Mouse (Mus musculus): ENCODE data around the gene Wdr73.

GRCm38 (mm10) chr7:80932777-80933176 lies 31.7 kb upstream of the Wdr73 start:
- TF ChIP-seq JUND (conservative IDR thresholded peaks at IDR 0.05; ENCODE audit: low read depth, low read length) = no peak
- no peak for TF ChIP-seq TCF12 (IDR thresholded peaks at IDR 0.05; ENCODE audit: low read depth, low read length)
- TF ChIP-seq CTCF (conservative IDR thresholded peaks at IDR 0.05 in 1 of 2, IDR thresholded peaks at IDR 0.05 in 1 of 2; ENCODE audit: low read depth in 2 of 2, low read length in 2 of 2) = no peak
- no peak for TF ChIP-seq ETS1 (conservative IDR thresholded peaks at IDR 0.05; ENCODE audit: low read depth, low read length)
- no peak for TF ChIP-seq TBP (conservative IDR thresholded peaks at IDR 0.05; ENCODE audit: low read depth, low read length)
- no peak for TF ChIP-seq HCFC1 (IDR thresholded peaks at IDR 0.05; ENCODE audit: low read depth, low read length)
- no peak for TF ChIP-seq GABPA (IDR thresholded peaks at IDR 0.05; ENCODE audit: insufficient replicate concordance, low read depth, low read length)
- TF ChIP-seq POLR2A (IDR thresholded peaks at IDR 0.05; ENCODE audit: low read depth, low read length) = no peak
- TF ChIP-seq CHD1 (IDR thresholded peaks at IDR 0.05; ENCODE audit: low read depth, low read length) = no peak
- no peak for TF ChIP-seq ZNF384 (IDR thresholded peaks at IDR 0.05; ENCODE audit: low read depth, low read length)
- no peak for TF ChIP-seq USF1 (IDR thresholded peaks at IDR 0.05; ENCODE audit: low read depth, low read length)
- TF ChIP-seq CHD2 (IDR thresholded peaks at IDR 0.05; ENCODE audit: low read length) = no peak
- no peak for TF ChIP-seq EP300 (IDR thresholded peaks at IDR 0.05; ENCODE audit: low read length)
- no peak for TF ChIP-seq ZC3H11A (IDR thresholded peaks at IDR 0.05; ENCODE audit: low read depth, low read length)

All from CH12.LX (cell line).